Mouse (Mus musculus) lung, embryonic 14.5 days (tissue): ENCODE results near the gene Cfap61. TPM values are rescaled to one million over a fixed set of nuclear protein-coding genes. Genes with fewer than 3 reads are reported as not detected.

Experiments
- ATAC-seq: fragments of 200-750 bp; cut with Nextera tagmentation; 2 replicates; pipeline ENCODE4 v1.8.0; 2017; ENCODE audit warnings: mild to moderate bottlenecking, moderate TSS enrichment, moderate library complexity; ENCODE audit not compliant: insufficient read depth
- DNase-seq: peaks from one replicate; pipeline ENCODE4 v3.0.0-alpha.2; 2015
- H3K27ac ChIP-seq: fragments of 300-500 bp; sonication (generic); 2 replicates; pipeline ENCODE4 v1.5.1; 2014; ENCODE audit warnings: low read depth, mild to moderate bottlenecking, moderate library complexity
- H3K27me3 ChIP-seq: fragments of 300-500 bp; sonication (generic); 2 replicates; pipeline ENCODE4 v1.6.1; 2014; ENCODE audit warnings: low read length, control low read depth; ENCODE audit not compliant: insufficient read depth
- H3K36me3 ChIP-seq: fragments of 300-500 bp; sonication (generic); 2 replicates; pipeline ENCODE4 v1.6.1; 2014; ENCODE audit warnings: control low read depth; ENCODE audit not compliant: insufficient read depth
- H3K4me1 ChIP-seq: fragments of 300-500 bp; sonication (generic); 2 replicates; pipeline ENCODE4 v1.6.1; 2014; ENCODE audit warnings: antibody characterized with exemption, control low read depth; ENCODE audit not compliant: insufficient read depth
- H3K4me2 ChIP-seq: fragments of 300-500 bp; sonication (generic); 2 replicates; pipeline ENCODE4 v1.6.1; 2014; ENCODE audit warnings: mild to moderate bottlenecking
- H3K4me3 ChIP-seq: fragments of 300-500 bp; sonication (generic); 2 replicates; pipeline ENCODE4 v1.5.1; 2014; ENCODE audit warnings: low read depth, low read length
- H3K9ac ChIP-seq: fragments of 300-500 bp; sonication (generic); 2 replicates; pipeline ENCODE4 v1.6.1; 2014
- H3K9me3 ChIP-seq: fragments of 300-500 bp; sonication (generic); 2 replicates; pipeline ENCODE4 v1.6.1; 2016; ENCODE audit warnings: low read depth, low read length, control low read depth
- CTCF ChIP-seq: IDR thresholded peaks from 2 replicates; pipeline ENCODE4 v1.5.1; 2016; ENCODE audit warnings: antibody characterized with exemption, low read depth
- WGBS: fragments of 180-500 bp; shearing (Covaris S2); extraction: QIAGEN DNeasy Blood & Tissue Kit; methylation state at CpG from one replicate; pipeline ENCODE4 v1.1.7; 2014; 5-methylcytosine and 5-hydroxymethylcytosine counted together
- polyA plus RNA-seq: library from polyadenylated mRNA; unstranded; fragments of >200 nt; fragmentation: Nextera tagmentation; extraction: Ambion mirVana; gene quantifications from 2 replicates; pipeline ENCODE4 v1.2.1, GENCODE M21; 2014

The Cfap61 gene
- polyA plus RNA-seq, 1 experiment from 2014 or later = not detected

DNA sequence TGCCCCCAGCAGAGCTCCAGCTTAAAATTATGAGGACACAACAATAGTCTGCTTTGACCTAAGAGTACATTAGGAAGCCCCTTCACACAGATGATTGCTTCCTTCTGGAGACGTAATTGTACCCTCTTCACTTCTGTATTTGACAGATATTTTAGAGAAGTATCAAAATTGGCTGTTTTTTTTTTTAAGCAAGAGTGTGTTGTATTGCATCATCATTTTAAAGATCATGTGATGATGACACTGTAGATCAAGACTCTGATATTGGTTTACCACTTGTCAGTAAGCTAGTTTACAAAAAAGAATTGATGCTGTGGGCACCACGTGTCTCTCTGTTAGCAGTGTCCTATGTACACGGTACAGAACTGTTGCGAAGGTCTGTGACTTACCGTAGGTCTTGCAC, 18.1 kb downstream of the Cfap61 start:
- Histone ChIP-seq H3K9me3 (no peaks in the 10 kb centered on the region), H3K4me2 (no peak overlapping the region), H3K4me1 (no peaks in the 10 kb centered on the region), H3K36me3 (no peaks in the 10 kb centered on the region), H3K9ac (no peak overlapping the region), H3K4me3 (no peak overlapping the region), H3K27me3 (no peaks in the 10 kb centered on the region), H3K27ac (no peak overlapping the region)
- TF ChIP-seq CTCF = no peak
- ATAC-seq = no peak
- DNase-seq = no peak
- 67% methylated on average over 5 of the region's 5 CpGs for WGBS

DNA sequence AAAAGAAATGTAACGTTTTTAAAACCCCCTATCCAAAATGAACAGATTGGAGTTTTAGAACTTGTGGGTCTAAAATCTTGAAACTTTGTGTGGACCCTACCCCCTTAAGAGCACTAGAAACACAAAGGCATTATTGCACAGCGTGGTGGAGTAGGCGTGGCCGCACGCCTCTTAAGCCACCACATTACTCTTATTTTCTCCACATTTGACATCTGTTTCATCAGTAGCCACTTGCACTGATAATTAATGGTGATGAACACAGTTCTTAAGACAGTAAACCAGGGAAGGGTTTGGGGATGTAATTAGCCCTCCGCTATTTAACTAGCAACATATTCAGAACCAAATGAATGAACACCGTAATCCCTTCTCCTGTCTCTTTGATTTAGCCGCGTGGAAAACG, 21.3 kb downstream of the Cfap61 start:
- no peak overlapping the region for H3K27ac ChIP-seq
- WGBS = 69% methylated on average over 10 of the region's 10 CpGs
- no peaks in the 10 kb centered on the region for H3K4me1 ChIP-seq
- H3K36me3 ChIP-seq = no peaks in the 10 kb centered on the region
- no peak overlapping the region for H3K4me3 ChIP-seq
- DNase-seq (no peak), ATAC-seq (no peak)
- no peaks in the 10 kb centered on the region for H3K9me3 ChIP-seq
- no peak for TF ChIP-seq CTCF
- H3K9ac ChIP-seq = no peak overlapping the region
- no peak overlapping the region for H3K4me2 ChIP-seq
- no peaks in the 10 kb centered on the region for H3K27me3 ChIP-seq

DNA sequence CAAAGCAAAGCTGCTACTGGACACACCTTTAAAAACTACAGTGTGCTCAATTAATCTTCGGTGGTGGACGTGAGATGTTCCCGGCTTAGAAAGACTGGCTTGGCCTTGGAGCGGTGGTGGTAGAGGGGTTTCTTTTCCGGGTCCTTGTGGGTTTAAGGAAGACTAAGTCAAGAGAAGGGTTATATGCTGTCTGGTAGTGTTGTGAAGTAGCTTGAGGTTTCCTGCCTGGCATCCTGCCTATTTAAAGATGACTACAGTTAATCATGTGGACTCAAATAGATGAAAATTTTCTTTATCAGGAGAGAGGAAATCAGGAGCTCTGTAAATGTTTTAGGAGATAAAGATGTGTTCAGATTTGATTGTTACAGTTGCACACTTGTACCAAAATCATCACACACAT, 21.7 kb downstream of the Cfap61 start:
- Histone ChIP-seq H3K9me3 (no peaks in the 10 kb centered on the region), H3K9ac (no peak overlapping the region), H3K36me3 (no peaks in the 10 kb centered on the region), H3K27ac (no peak overlapping the region), H3K4me2 (no peak overlapping the region), H3K4me3 (no peak overlapping the region), H3K4me1 (no peaks in the 10 kb centered on the region), H3K27me3 (no peaks in the 10 kb centered on the region)
- DNase-seq = no peak
- ATAC-seq = no peak
- WGBS = 75% methylated on average over 5 of the region's 5 CpGs
- TF ChIP-seq CTCF = no peak

DNA sequence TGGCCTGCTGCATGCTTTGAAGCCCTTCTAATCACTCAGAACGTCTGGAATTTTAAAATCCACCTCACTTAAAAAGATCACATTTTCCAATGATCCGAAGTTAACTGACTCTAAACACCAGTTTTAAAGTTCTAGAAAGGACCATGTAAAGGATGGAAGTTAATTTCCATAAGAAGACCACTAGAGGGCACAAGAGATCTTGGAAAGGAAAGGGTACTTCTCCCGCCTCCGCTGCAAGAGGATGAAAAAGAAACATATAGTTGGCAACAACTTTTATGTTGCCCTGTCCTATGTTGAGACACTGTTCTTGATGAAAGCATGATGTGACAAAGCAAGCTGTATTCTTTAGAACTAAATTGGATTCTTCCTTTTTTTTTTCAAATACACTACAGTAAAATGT, 22.9 kb downstream of the Cfap61 start:
- ATAC-seq = peak; percentile 49; the same call in 1 of the 2 replicates

DNA sequence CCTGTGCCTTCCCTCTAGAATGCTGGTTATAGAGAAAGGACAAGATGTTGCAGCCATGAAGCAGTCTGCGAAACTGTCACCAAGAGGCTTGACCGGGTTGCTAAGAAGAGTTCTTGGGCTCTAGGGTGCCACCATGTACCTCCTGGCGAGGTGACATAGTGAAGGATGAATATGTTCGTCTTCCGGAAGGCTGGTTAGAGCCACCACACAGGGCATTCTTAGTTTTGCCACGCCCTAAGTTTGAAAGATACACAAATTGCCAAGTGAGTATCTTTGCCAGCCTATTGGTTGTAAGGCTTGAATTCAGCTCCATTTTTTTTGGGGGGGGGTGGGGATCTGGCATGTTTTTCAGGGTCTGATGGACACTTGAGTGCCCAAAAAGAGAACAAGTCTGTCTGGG, 23.5 kb downstream of the Cfap61 start:
- WGBS = 76% methylated on average over 6 of the region's 6 CpGs
- H3K36me3 ChIP-seq = no peaks in the 10 kb centered on the region

More for the DNA sequence above, 22.9 kb downstream of the Cfap61 start:
- Histone ChIP-seq H3K4me3 (no peak overlapping the region), H3K9me3 (no peaks in the 10 kb centered on the region), H3K36me3 (no peaks in the 10 kb centered on the region), H3K4me2 (no peak overlapping the region), H3K9ac (no peak overlapping the region), H3K27ac (no peak overlapping the region), H3K27me3 (no peaks in the 10 kb centered on the region), H3K4me1 (no peaks in the 10 kb centered on the region)
- DNase-seq = peak; percentile 81
- 12% methylated on average over 4 of the region's 4 CpGs for WGBS
- peak; percentile 82 for TF ChIP-seq CTCF

DNA sequence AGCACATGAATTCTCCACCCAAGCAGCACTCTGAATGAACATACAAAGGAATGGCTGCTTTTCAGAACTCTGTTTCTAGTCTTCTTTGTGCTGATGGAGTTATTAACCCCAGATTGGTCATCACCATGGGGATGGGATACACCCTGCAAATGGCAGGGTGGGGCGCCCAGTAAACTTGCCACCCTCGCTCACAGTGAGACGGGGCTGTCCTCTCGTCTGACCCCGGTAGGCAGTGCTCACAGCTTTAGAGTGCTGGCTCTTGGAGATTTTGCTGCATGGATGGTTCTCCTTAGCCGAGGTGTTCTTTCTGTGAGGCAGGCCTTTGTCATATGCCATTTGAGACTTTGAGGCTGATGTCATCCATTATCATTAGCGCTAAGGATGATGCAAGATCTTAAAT, 24.0 kb downstream of the Cfap61 start:
- Histone ChIP-seq H3K27ac (no peak overlapping the region), H3K9me3 (no peaks in the 10 kb centered on the region), H3K4me2 (no peak overlapping the region), H3K27me3 (no peaks in the 10 kb centered on the region), H3K4me3 (no peak overlapping the region), H3K4me1 (no peaks in the 10 kb centered on the region), H3K9ac (no peak overlapping the region), H3K36me3 (no peaks in the 10 kb centered on the region)
- WGBS = 81% methylated on average over 7 of the region's 7 CpGs
- ATAC-seq (no peak; the same call in 1 of the 2 replicates), DNase-seq (no peak)
- TF ChIP-seq CTCF = no peak

More for the DNA sequence above, 23.5 kb downstream of the Cfap61 start:
- Histone ChIP-seq H3K27me3 (no peaks in the 10 kb centered on the region), H3K27ac (no peak overlapping the region), H3K4me2 (no peak overlapping the region), H3K9me3 (no peaks in the 10 kb centered on the region), H3K9ac (no peak overlapping the region), H3K4me1 (no peaks in the 10 kb centered on the region), H3K4me3 (no peak overlapping the region)
- no peak for TF ChIP-seq CTCF
- ATAC-seq (no peak), DNase-seq (no peak)

DNA sequence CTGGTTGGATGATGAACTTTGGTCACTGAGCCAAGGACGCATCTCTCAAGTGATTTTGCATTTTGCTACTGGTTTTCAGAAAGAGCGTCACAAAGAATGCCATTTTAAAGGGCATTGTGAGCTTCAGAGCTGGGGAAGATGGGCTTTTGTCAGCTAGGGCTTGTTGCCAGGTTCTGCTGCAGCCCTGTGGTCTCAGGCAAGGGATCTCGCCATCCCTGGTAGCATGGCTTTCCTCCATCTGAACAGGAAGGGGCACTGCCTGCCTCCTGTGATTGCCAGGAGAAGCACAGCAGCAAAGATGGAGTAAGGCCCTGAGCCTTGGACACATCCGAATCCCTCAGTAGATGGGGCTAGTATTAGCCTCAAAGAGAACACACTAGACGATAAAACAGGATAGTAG, 27.3 kb downstream of the Cfap61 start:
- ATAC-seq (no peak), DNase-seq (no peak)
- no peaks in the 10 kb centered on the region for H3K36me3 ChIP-seq
- H3K9ac ChIP-seq = no peak overlapping the region
- H3K4me2 ChIP-seq = no peak overlapping the region
- no peaks in the 10 kb centered on the region for H3K4me1 ChIP-seq
- no peak overlapping the region for H3K4me3 ChIP-seq
- no peaks in the 10 kb centered on the region for H3K9me3 ChIP-seq
- 80% methylated on average over 5 of the region's 5 CpGs for WGBS
- TF ChIP-seq CTCF = no peak
- H3K27ac ChIP-seq = no peak overlapping the region
- no peaks in the 10 kb centered on the region for H3K27me3 ChIP-seq

DNA sequence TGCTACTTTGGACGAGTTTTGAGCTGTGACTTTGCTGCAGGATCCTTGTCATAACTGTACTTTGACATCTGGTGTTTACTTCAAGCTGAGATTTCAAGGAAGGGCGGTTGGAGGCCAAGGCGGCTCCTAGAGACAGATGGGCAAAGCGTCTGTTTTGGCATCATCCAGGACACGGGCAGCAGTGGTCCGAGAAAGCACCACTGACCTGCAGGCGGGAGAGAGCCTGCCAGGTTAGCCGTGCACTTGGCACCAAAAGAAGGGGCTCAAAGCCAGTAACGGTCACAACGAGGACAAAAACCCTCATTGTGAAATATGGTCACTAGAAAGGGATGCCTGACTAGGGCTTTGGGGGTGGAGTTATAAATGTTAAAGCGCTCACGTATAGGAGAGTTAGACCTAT, 36.2 kb downstream of the Cfap61 start:
- Histone ChIP-seq H3K4me1 (no peaks in the 10 kb centered on the region), H3K36me3 (no peaks in the 10 kb centered on the region), H3K27me3 (no peaks in the 10 kb centered on the region), H3K4me2 (no peak overlapping the region), H3K4me3 (no peak overlapping the region), H3K27ac (no peak overlapping the region), H3K9ac (no peak overlapping the region), H3K9me3 (no peaks in the 10 kb centered on the region)
- no peak for ATAC-seq
- TF ChIP-seq CTCF = no peak
- DNase-seq = no peak
- WGBS = 66% methylated on average over 12 of the region's 12 CpGs
